ENCODE assay signal across 27 mouse cellular contexts in the genomic region with DNA sequence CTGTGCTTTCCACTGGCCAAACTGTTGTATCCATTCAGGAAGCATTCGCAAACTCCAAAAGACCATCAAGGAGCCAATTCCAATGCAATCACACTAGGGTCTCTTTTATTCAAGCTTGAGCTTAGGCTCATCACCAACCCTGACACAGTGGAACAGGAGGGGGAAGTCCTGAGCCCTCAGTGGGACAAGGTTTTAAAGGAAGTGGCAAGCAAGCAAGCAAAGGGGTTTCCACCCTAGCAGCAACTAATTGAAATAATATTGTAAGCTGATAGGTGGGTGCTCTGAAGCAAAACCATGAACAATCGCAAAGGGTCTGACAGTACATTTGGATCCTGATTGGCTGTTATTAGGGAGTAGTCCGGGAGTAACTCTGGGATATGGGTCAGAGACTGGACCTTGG. TPM values are rescaled to one million over a fixed set of nuclear protein-coding genes. Genes with fewer than 3 reads are reported as not detected.
"Had no signal": no experiment of that assay in that cellular context is flagged by ENCODE, and none has a peak within 500 bp of the region (broad histone marks: within the 10 kb centered on the region; RNA-seq: fewer than 3 reads in every experiment).

No protein-coding gene starts in this region.

- H3K4me3 ChIP-seq: embryonic facial prominence, embryonic 10.5 days; embryonic facial prominence, embryonic 12.5 days; embryonic facial prominence, embryonic 13.5 days; embryonic facial prominence, embryonic 15.5 days; erythroblast, embryonic 14.5 days; forebrain, embryonic 10.5 days; forebrain, embryonic 12.5 days; forebrain, embryonic 13.5 days; forebrain, embryonic 15.5 days; gastrocnemius, adult 2 months; heart, adult 2 months had no signal

- H3K4me1 ChIP-seq: embryonic facial prominence, embryonic 10.5 days; embryonic facial prominence, embryonic 12.5 days; embryonic facial prominence, embryonic 13.5 days; embryonic facial prominence, embryonic 15.5 days; forebrain, embryonic 10.5 days; forebrain, embryonic 12.5 days; forebrain, embryonic 13.5 days; forebrain, embryonic 15.5 days had no signal

- DNase-seq: cerebellum, adult 9-10 months; cerebellum, adult 9-11 months; cerebellum, postnatal 10 days; cerebellum, postnatal 14 days; cerebellum, postnatal 25 days; cerebellum, postnatal 36 days; embryo, embryonic 11 days; forebrain, postnatal 0 days; gastrocnemius, adult 2 months; gastrocnemius, postnatal 10 days; gastrocnemius, postnatal 14 days; gastrocnemius, postnatal 25 days; gastrocnemius, postnatal 36 days; heart, adult 11 months; heart, adult 18-20 months; heart, adult 2 months had no signal

- H3K27ac ChIP-seq: embryonic facial prominence, embryonic 10.5 days; embryonic facial prominence, embryonic 12.5 days; embryonic facial prominence, embryonic 13.5 days; embryonic facial prominence, embryonic 15.5 days; forebrain, embryonic 10.5 days; forebrain, embryonic 12.5 days; forebrain, embryonic 13.5 days; forebrain, embryonic 15.5 days; gastrocnemius, adult 2 months; heart, adult 2 months had no signal

- H3K9me3 ChIP-seq: embryonic facial prominence, embryonic 10.5 days; embryonic facial prominence, embryonic 12.5 days; embryonic facial prominence, embryonic 13.5 days; embryonic facial prominence, embryonic 15.5 days; forebrain, embryonic 10.5 days; forebrain, embryonic 12.5 days; forebrain, embryonic 13.5 days; forebrain, embryonic 15.5 days had no signal

- H3K27me3 ChIP-seq: embryonic facial prominence, embryonic 12.5 days; embryonic facial prominence, embryonic 13.5 days; embryonic facial prominence, embryonic 15.5 days; forebrain, embryonic 12.5 days; forebrain, embryonic 13.5 days; forebrain, embryonic 15.5 days had no signal

- H3K4me2 ChIP-seq: embryonic facial prominence, embryonic 12.5 days; embryonic facial prominence, embryonic 13.5 days; embryonic facial prominence, embryonic 15.5 days; forebrain, embryonic 12.5 days; forebrain, embryonic 13.5 days; forebrain, embryonic 15.5 days had no signal

- H3K36me3 ChIP-seq: embryonic facial prominence, embryonic 10.5 days; embryonic facial prominence, embryonic 12.5 days; embryonic facial prominence, embryonic 13.5 days; embryonic facial prominence, embryonic 15.5 days; forebrain, embryonic 10.5 days; forebrain, embryonic 12.5 days; forebrain, embryonic 15.5 days had no signal

- H3K9ac ChIP-seq: embryonic facial prominence, embryonic 12.5 days; embryonic facial prominence, embryonic 13.5 days; embryonic facial prominence, embryonic 15.5 days; forebrain, embryonic 12.5 days; forebrain, embryonic 13.5 days; forebrain, embryonic 15.5 days; forebrain, postnatal 0 days had no signal

RNA-seq across cellular contexts. Expression of gene Hecw2, which starts 25.3 kb away (rescaled TPM):
- total RNA-seq: common myeloid progenitor, adult 5-6 weeks; granulocyte monocyte progenitor cell, adult 5-6 weeks had no signal
- polyA plus RNA-seq: erythroblast, embryonic 14.5 days had no signal

RNA-seq across cellular contexts. Expression of gene Ccdc150, which starts 30.2 kb away (rescaled TPM):
- total RNA-seq: gastrocnemius, postnatal 25 days; gastrocnemius, postnatal 36 days had no signal
- polyA plus RNA-seq: erythroblast, embryonic 14.5 days; forebrain, embryonic 15.5 days had no signal
